Mouse (Mus musculus) mesoderm, embryonic 11.5 days (tissue): Measurements from ENCODE around the gene Il9r.

Experiments
- DNase-seq: peaks from one replicate; pipeline ENCODE4 v3.0.0-alpha.2; 2012; ENCODE audit warnings: low read depth, low spot score

Il9r gene

GRCm38 (mm10) chr11:32159176-32159575 lies 40.9 kb downstream of the Il9r start:
- DNase-seq, result no peak

DNA sequence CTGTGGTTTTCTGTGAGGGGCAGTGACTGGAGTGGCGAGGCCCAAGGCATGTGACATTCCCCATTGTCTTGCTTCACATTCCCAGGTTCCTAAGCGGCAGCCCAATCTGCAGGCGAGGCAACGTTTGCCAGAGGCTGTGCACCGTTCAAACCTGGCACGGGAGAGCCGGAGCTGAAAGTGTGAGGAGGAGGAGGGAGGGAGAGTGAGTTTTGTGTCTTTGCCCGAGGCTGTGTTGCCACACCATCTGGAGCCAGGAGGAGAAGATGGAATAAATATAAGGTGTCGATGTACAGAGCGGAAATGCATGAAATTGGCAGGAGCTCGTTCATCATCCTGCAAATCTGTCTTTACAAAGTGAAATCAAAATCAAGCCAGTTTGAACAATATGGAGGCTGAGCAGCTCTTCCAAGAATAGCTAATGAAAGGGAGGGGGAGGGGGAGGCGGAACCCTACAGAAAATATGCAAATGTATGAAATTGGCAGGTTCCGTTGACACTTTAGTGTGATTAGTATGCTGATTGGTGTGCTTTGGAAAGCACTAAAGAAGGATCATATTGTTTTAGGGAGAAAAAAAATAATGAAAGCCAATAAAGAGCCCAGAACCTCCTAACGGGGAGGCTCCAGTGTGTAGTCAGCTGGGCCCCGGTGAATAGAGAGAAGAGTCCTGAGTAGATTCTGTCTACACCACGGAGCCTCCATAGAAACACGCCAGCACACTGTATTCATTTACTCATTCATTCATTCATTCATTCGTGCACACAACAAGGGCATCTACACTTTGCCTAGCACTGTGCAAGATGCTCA lies 42.1 kb downstream of the Il9r start:
- peak; percentile 31 for DNase-seq

DNA sequence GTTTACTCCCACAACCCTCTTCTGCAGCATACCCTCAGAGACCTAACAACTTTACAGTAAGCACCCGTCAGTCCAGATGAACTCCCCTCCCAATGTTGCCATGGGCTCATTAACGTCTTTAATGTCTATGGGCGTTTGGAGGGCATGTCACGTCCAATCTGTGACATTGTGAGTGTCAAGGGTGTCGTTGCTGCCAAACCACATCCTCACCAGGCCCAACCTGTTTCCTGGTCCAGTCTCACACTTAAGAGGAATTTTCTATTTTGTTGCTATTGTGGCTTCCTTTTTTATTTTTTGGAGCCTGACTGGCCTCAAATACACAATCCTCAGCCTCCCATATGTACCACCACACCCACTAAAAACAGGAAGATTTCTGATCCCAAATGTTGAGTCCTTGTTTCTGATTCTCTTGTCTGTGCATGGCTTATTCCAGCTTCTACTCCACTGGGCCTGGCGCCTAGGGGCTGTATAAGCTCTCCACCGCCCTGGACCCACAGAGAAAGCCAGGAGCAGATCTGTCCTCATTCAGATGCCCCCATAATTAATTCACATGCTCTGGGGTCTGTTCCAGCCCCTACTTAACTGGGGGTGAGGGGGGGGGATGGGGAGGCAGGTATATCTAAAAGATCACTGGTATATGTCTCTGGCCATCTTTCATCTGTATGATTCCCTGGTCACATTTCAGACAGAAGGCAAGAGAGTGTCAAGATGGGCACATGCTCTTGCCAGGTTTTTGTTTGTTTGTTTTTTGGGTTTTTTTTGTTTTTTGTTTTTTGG lies 43.0 kb downstream of the Il9r start:
- DNase-seq, result no peak

DNA sequence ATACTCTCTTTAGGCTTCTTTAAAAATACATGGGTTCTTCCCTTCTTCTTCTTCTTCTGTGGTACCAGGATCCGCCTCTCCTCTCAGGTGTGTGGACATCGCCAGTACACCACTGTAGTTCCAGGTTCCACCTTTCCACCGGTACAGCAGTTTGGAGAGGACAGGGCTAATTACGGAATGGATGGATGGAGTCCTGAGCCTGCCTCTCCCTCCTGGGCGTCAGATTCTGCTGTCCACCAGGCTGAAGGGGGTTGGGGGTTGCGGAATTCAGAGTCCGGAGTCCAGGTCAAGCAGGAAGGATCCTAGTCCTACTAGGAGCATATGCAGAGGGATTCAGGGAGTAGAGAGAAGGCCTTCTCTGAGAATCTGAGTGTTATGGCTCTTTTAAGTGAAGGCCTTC lies 46.9 kb downstream of the Il9r start:
- no peak for DNase-seq

GRCm38 (mm10) chr11:32152814-32153213 lies 47.3 kb downstream of the Il9r start:
- no peak for DNase-seq

- no peak for DNase-seq
Observed at GRCm38 (mm10) chr11:32151243-32151642, 48.8 kb downstream of the Il9r start.

GRCm38 (mm10) chr11:32149605-32150004 lies 50.5 kb downstream of the Il9r start:
- DNase-seq, result no peak

GRCm38 (mm10) chr11:32142771-32143170 lies 57.3 kb downstream of the Il9r start:
- DNase-seq, result no peak

DNA sequence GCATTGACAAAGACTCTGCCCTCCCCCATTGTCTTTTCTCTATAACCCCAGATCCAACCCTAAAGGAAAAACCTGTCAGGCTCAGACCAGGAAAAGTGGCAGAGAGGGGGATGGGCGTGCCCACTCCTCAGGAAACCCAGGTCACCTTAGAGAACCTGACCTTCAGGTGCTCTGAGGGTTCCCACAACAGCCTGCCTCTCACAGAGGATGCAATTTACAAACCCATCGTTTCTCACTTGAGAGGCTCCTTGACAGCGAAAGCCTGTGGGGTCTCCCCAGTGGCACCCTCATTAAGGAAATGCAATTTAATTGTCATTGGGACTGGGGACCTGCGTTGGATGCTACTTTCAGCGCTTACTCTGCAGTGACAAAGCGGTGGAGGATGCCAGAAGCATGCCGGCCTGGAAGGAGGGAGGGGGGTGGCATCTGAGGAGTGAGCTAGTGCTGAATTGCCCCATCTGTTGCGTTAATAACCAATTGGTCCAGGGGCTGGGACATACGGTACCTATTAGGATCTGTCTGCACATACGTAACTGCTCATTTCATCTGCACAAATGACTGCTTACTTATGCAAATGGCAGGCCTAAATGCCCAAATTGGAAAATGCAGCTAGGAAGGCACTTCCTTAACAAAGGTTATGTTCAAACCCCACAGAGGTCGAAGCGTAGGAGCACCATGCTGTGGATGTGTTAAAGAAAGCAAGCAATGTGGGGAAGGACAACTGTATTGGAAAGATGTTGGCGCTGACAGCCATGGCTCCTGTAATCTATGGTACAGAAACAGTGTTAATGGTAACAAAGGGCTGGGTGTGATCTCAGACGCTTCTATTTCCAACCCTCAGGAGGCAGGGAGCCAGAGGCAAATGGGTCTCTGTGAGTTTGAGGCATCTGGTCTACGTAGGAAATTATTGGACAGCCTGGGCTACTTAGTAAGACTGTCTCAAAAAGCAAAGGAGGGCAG lies 58.2 kb downstream of the Il9r start:
- no peak for DNase-seq

DNA sequence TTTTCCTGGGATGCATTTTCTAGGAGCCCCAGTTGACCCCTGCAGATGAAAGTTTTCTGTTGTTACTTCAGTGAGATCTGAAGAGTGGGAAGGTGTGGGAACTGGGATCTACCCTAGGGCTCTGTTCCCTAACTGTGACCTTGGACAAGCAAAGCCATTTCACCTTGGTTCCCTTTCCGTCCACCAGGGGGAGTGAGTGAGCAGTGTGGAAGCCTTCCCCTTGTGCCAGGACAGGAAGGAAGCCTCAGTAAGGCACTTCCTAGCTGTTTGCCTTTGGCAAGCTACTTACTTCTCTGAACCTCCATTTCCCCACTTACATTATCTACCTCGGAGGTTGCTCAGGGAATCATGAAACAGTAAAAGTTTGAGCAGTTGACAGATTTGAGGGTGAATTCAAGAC lies 59.0 kb downstream of the Il9r start:
- DNase-seq, result peak; percentile 70

DNA sequence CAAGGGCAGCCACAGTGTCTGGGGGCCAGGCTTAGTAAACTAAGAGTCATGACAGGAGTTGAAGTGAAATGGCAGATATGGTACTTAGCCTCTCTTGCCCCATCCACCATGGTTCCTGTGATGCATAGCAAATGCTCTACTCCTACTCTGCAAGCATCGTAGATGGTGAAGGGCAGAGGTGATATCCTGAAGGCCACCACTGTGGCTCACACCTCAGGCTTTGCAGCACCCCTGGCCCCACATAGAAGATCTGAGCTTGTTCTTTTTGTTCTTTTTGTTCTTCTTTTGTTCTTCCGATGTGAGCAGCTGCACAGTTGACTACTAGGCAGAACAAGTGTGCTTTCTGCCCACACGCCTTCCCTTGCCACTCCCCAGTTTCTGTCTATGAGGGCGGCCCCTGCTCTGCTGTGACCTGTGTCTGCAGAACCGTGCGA lies 60.5 kb downstream of the Il9r start:
- no peak for DNase-seq

DNA sequence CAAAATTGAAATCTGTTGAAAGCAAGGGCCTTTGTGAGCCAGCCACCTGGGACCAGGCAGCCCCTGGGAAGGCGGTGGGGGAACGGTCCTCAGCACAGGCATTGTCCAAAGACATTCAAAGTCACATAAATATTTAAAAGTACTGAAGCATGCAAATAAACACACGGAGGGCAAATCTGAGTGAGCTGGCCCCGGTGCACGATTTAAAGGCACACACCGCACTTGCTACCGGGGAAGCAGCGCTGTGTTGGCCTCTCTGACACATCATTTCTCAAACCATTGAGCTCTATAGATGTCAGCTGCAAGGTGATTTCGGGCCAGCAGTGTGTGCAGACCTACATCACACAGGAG lies 61.5 kb downstream of the Il9r start:
- DNase-seq, result no peak

DNA sequence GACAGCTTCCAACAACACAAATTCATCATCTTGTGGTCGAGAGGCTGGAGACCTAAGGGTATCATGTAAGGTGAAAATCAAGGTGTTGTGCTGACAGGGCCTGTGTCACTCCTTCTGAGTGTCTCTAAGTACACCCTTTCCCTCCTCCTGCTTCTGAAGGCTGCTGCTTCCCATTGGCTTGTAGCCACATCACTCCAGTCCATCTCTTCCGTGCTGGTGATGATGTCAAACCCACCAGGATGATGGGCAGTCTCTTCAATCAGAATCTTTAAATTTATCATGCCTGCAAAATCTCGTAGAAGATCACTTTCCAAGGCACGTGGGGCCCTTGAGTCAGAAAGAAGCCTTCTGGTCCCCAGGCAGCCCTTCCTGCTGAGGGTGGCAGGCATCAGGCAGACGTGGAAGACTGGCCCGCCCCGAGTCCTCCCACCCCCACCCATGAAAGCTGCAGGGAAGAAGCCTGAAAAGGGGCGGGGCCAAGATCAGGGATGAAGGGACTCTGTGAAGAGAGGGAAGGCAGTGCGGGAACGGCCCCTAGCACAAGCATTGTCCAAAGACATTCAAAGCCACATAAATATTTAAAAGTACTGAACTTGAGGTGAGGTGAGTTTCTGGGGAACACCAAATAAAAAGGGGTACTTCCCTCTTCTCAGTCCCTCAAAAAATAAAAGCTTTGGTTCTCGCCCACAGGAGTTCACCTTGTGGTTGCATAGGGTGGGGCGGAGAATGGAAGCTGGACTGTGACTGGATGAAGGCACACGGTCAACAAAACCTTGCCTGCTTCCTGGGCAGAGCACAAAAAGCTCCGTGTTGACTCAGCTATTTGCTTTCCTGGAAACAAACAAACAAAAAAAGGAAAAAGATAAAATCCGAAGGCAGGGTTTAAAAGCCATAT lies 62.1 kb downstream of the Il9r start:
- no peak for DNase-seq
